Mouse (Mus musculus): Measurements from ENCODE around the gene Bcl2a1b. TPM values are rescaled to one million over a fixed set of nuclear protein-coding genes. Genes with fewer than 3 reads are reported as not detected.
"Not testable (repeated sequence)": the region's sequence is repeated elsewhere in the genome, so short reads cannot be mapped to it uniquely, and the experiment has no call there.

Bcl2a1b gene
- 0.38 and 0.57 TPM in 2 replicates for total RNA-seq (2014; rRNA removed)
- 1.8 and 2.8 TPM in 2 replicates for polyA plus RNA-seq (2015; fragmentation: Nextera tagmentation; extraction: Ambion mirVana)

DNA sequence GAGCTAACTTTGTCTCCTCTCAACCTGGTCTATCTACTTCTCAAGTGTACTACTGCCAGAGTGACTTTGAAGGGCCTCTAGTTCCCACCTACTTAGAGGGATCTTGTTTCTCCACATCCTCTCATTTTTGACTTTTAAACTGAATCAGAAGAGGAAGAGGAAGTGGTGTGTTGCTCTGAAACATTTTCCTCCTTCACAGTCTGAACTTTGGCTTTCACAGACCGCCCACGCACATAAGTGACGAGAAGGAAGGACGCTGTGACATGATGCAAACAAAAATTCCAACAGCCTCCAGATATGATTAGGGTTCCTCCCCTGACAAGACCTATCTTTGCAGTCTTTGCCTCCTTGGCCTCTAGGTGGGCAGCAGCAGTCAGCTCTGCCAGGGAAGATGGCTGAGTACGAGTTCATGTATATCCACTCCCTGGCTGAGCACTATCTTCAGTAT lies at the start of gene Bcl2a1b, which contains the start of gene Gm29094:
Gene Bcl2a1b (plus strand): TSS at position 241 of the 448 bp plus-strand sequence.
Gene Gm29094 (plus strand): TSS at position 411 of the 448 bp plus-strand sequence.
- not testable (repeated sequence) for H3K9ac ChIP-seq (replicated peaks; ENCODE audit: low read length, poor library complexity, severe bottlenecking); H3K4me3 ChIP-seq (ENCODE audit: low read depth, low read length); H3K4me1 ChIP-seq (ENCODE audit: insufficient read depth, low read length); DNase-seq (ENCODE audit: low spot score); H3K9me3 ChIP-seq (ENCODE audit: low read length); H3K27ac ChIP-seq (ENCODE audit: low read depth, low read length); ATAC-seq (ENCODE audit: low FRiP score); H3K4me2 ChIP-seq (ENCODE audit: low read depth, low read length, poor library complexity, severe bottlenecking); H3K36me3 ChIP-seq (ENCODE audit: insufficient read depth, low read length); H3K27me3 ChIP-seq (ENCODE audit: insufficient read depth, low read length)
- 90% methylated on average over 5 of the region's 5 CpGs for WGBS

DNA sequence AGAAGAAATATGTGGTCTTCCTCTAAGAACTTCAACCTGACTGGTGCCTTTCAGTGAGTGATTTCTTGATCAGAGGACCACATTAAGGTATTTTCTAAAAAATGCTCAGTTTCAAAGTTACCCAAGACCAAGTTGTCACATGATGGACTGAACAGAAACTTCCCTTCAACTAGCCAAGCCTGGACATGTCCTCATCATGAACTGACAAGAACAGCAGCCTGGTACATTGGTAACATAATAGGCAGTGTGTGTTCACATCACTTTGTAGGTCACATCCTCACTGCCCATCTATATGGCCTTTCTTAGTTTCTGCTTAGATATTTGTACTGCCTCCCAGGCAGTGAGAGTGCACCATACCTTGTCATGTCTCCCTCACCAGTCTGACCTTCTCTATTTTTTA lies 26.5 kb upstream of the Bcl2a1b start:
- ATAC-seq (ENCODE audit: low FRiP score); H3K9me3 ChIP-seq (ENCODE audit: low read length); H3K4me2 ChIP-seq (ENCODE audit: low read depth, low read length, poor library complexity, severe bottlenecking); DNase-seq (ENCODE audit: low spot score); H3K4me1 ChIP-seq (ENCODE audit: insufficient read depth, low read length); H3K36me3 ChIP-seq (ENCODE audit: insufficient read depth, low read length); H3K4me3 ChIP-seq (ENCODE audit: low read depth, low read length); H3K9ac ChIP-seq (replicated peaks; ENCODE audit: low read length, poor library complexity, severe bottlenecking); H3K27ac ChIP-seq (ENCODE audit: low read depth, low read length); H3K27me3 ChIP-seq (ENCODE audit: insufficient read depth, low read length): not testable (repeated sequence)

DNA sequence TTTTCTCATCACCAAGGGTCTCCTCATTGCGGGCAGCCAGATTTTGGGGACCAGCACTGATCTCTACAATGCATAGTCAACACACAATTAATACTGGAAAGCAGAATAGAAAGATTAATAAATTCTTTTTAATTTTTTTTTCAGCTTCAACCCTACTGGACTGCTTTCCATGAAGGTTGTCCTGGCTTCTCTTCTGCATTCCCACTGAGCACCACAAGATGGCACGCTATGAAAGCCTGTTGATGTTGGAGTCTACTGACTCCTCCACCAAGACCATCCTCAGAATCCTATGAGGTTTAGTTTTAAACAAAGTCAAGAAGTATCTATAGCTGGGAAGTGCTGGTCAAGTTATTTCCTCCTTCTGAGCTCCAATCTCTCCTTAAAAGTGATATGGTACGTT lies 20.2 kb upstream of the Bcl2a1b start:
- H3K36me3 ChIP-seq (ENCODE audit: insufficient read depth, low read length); H3K27me3 ChIP-seq (ENCODE audit: insufficient read depth, low read length); H3K4me2 ChIP-seq (ENCODE audit: low read depth, low read length, poor library complexity, severe bottlenecking); H3K4me1 ChIP-seq (ENCODE audit: insufficient read depth, low read length); H3K9ac ChIP-seq (replicated peaks; ENCODE audit: low read length, poor library complexity, severe bottlenecking); DNase-seq (ENCODE audit: low spot score); H3K9me3 ChIP-seq (ENCODE audit: low read length); ATAC-seq (ENCODE audit: low FRiP score); H3K27ac ChIP-seq (ENCODE audit: low read depth, low read length); H3K4me3 ChIP-seq (ENCODE audit: low read depth, low read length): not testable (repeated sequence)
- peak; percentile 38 for TF ChIP-seq CTCF (IDR thresholded peaks at IDR 0.05)
- 39% methylated on average over 2 of the region's 3 CpGs for WGBS

DNA sequence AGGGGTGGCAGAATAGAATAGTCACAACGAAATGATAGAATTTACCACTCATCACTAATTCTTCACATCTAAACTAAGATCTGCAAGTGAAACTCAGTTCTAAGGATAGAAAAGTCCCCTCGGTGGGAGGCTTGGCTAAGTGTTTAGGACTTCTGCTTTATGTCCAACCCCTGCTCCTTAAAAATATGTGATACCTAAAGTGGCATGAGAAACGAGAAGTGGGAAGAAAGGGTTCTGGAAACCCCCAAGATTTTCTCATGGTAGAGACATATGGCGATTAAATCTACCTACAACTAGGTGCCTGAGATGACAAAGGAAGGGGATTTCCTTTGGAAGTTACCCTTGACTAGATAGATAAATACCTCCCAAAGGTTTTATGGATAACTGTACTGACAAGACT lies 19.5 kb upstream of the Bcl2a1b start:
- not testable (repeated sequence) for H3K27ac ChIP-seq (ENCODE audit: low read depth, low read length); H3K9ac ChIP-seq (replicated peaks; ENCODE audit: low read length, poor library complexity, severe bottlenecking); H3K36me3 ChIP-seq (ENCODE audit: insufficient read depth, low read length); H3K4me3 ChIP-seq (ENCODE audit: low read depth, low read length); H3K27me3 ChIP-seq (ENCODE audit: insufficient read depth, low read length); H3K4me2 ChIP-seq (ENCODE audit: low read depth, low read length, poor library complexity, severe bottlenecking); DNase-seq (ENCODE audit: low spot score); H3K9me3 ChIP-seq (ENCODE audit: low read length); H3K4me1 ChIP-seq (ENCODE audit: insufficient read depth, low read length); ATAC-seq (ENCODE audit: low FRiP score)
- WGBS: 88% methylated on average over 2 of the region's 4 CpGs

DNA sequence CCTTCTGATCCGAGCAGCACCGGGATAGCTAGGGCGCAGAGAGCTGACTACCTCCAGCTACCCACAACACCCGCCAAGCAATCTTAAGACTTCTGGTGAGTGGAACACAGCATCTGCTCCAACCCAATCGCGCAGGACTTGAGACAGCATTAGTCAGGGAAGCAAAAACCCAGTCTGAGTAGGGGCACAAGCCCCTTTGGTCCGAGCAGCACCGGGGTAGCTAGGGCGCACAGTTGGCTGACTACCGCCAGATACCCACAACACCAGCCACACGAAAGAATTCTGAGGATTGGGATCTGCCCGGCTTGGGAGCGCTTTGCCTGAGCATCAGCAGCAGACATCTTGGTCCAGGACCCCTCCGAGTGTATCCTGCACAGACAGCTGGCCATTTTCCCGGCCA lies 12.0 kb upstream of the Bcl2a1b start:
- not testable (repeated sequence) for H3K27me3 ChIP-seq (ENCODE audit: insufficient read depth, low read length); H3K9ac ChIP-seq (replicated peaks; ENCODE audit: low read length, poor library complexity, severe bottlenecking); H3K4me2 ChIP-seq (ENCODE audit: low read depth, low read length, poor library complexity, severe bottlenecking); ATAC-seq (ENCODE audit: low FRiP score); H3K4me1 ChIP-seq (ENCODE audit: insufficient read depth, low read length); H3K4me3 ChIP-seq (ENCODE audit: low read depth, low read length); H3K9me3 ChIP-seq (ENCODE audit: low read length); H3K27ac ChIP-seq (ENCODE audit: low read depth, low read length); H3K36me3 ChIP-seq (ENCODE audit: insufficient read depth, low read length); DNase-seq (ENCODE audit: low spot score)
- WGBS: 79% methylated on average over 15 of the region's 15 CpGs

DNA sequence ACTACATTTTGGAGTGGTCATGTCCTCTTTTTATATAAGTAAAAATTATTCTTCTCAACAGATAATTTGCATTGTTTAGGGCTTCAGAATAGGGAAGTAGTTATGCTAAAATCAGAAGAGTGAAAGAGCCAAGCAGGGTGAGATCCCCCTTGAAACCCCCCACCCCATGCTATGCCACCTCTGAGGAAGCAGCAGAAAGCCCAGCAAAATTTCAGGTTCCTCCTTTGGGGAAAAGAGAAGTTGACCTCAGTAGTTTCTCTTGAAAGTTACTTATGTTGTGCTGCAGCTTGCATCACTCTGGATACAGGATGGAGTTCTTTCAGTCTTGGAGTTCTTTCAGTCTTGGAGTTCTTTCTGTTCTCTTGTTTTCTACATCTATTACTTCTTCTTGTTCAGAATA lies 3.5 kb upstream of the Bcl2a1b start:
- not testable (repeated sequence) for ATAC-seq (ENCODE audit: low FRiP score); H3K36me3 ChIP-seq (ENCODE audit: insufficient read depth, low read length); H3K4me3 ChIP-seq (ENCODE audit: low read depth, low read length); H3K4me2 ChIP-seq (ENCODE audit: low read depth, low read length, poor library complexity, severe bottlenecking); H3K27ac ChIP-seq (ENCODE audit: low read depth, low read length); H3K9me3 ChIP-seq (ENCODE audit: low read length); DNase-seq (ENCODE audit: low spot score); H3K9ac ChIP-seq (replicated peaks; ENCODE audit: low read length, poor library complexity, severe bottlenecking); H3K4me1 ChIP-seq (ENCODE audit: insufficient read depth, low read length); H3K27me3 ChIP-seq (ENCODE audit: insufficient read depth, low read length)

DNA sequence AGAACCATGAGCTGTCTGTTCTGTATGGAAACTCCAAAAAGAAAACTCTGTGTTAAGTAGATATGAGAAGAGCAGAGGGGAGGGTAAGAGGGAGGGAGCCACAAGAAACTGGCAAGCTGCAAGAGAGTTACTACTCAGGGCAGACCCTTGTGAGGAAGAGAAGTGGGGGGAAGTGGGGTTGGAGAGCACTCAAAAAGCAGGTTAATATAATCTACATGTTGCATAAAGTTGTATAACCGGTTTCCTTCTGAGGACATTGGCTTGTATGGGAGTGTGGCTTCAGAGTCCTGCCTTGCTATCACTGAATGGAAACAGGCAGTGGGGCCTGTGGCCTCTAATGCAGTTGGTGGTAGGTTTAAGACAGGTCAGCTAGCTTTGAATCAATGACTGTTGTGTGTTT lies 1.5 kb upstream of the Bcl2a1b start:
- 100% methylated on average over 1 of the region's 1 CpGs for WGBS
- H3K4me3 ChIP-seq (ENCODE audit: low read depth, low read length); H3K4me1 ChIP-seq (ENCODE audit: insufficient read depth, low read length); H3K9me3 ChIP-seq (ENCODE audit: low read length); DNase-seq (ENCODE audit: low spot score); H3K9ac ChIP-seq (replicated peaks; ENCODE audit: low read length, poor library complexity, severe bottlenecking); H3K27me3 ChIP-seq (ENCODE audit: insufficient read depth, low read length); H3K36me3 ChIP-seq (ENCODE audit: insufficient read depth, low read length); H3K4me2 ChIP-seq (ENCODE audit: low read depth, low read length, poor library complexity, severe bottlenecking); H3K27ac ChIP-seq (ENCODE audit: low read depth, low read length); ATAC-seq (ENCODE audit: low FRiP score): not testable (repeated sequence)

DNA sequence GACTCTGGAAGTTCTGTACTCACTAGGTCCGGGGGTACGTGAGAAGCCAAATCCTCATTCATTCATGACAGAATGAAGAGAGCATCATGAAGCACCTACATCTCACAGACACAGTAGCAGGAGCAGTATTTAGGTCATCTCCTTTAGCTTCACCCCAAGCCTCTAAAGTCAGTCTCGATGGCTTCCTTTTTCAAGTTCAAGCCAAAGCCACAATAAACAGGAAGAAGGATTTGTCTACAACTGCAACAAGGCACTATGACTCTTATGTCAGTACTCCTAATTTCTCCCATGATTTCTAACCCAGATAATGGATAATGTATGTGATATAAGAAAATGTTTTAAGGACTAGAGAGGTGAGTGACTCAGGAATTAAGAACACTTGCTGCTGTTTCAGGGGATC lies 660 bp upstream of the Bcl2a1b start:
- not testable (repeated sequence) for H3K36me3 ChIP-seq (ENCODE audit: insufficient read depth, low read length); ATAC-seq (ENCODE audit: low FRiP score); H3K4me2 ChIP-seq (ENCODE audit: low read depth, low read length, poor library complexity, severe bottlenecking); H3K27ac ChIP-seq (ENCODE audit: low read depth, low read length); H3K4me3 ChIP-seq (ENCODE audit: low read depth, low read length); DNase-seq (ENCODE audit: low spot score); H3K4me1 ChIP-seq (ENCODE audit: insufficient read depth, low read length); H3K9me3 ChIP-seq (ENCODE audit: low read length); H3K9ac ChIP-seq (replicated peaks; ENCODE audit: low read length, poor library complexity, severe bottlenecking); H3K27me3 ChIP-seq (ENCODE audit: insufficient read depth, low read length)
- 85% methylated on average over 3 of the region's 3 CpGs for whole genome bisulfite sequencing

DNA sequence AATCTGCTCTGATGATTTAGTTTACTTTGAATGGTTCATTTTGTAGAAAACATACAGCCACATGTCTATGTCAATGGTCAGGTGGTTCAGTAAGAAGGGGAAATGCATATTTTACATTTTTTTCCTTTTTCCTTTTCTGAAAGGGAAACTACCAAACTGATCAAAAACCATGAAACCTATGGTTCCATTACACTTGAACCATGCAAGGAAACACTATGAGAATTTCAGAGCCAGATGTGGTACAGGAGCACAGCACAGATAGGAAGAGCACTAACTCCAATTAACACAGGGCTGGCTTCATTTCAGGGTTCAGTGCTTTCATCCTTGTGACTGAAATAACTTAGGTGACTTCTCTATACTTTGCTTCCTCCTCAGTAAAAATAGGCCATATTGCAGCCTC lies 3.2 kb downstream of the Bcl2a1b start:
- not testable (repeated sequence) for H3K9me3 ChIP-seq (ENCODE audit: low read length); H3K4me3 ChIP-seq (ENCODE audit: low read depth, low read length); DNase-seq (ENCODE audit: low spot score); H3K9ac ChIP-seq (replicated peaks; ENCODE audit: low read length, poor library complexity, severe bottlenecking); H3K36me3 ChIP-seq (ENCODE audit: insufficient read depth, low read length); ATAC-seq (ENCODE audit: low FRiP score); H3K4me2 ChIP-seq (ENCODE audit: low read depth, low read length, poor library complexity, severe bottlenecking); H3K27ac ChIP-seq (ENCODE audit: low read depth, low read length); H3K4me1 ChIP-seq (ENCODE audit: insufficient read depth, low read length); H3K27me3 ChIP-seq (ENCODE audit: insufficient read depth, low read length)

Data from midbrain, postnatal 0 days (tissue).